Mouse (Mus musculus): Measurements from ENCODE around the gene Gaa.

DNA sequence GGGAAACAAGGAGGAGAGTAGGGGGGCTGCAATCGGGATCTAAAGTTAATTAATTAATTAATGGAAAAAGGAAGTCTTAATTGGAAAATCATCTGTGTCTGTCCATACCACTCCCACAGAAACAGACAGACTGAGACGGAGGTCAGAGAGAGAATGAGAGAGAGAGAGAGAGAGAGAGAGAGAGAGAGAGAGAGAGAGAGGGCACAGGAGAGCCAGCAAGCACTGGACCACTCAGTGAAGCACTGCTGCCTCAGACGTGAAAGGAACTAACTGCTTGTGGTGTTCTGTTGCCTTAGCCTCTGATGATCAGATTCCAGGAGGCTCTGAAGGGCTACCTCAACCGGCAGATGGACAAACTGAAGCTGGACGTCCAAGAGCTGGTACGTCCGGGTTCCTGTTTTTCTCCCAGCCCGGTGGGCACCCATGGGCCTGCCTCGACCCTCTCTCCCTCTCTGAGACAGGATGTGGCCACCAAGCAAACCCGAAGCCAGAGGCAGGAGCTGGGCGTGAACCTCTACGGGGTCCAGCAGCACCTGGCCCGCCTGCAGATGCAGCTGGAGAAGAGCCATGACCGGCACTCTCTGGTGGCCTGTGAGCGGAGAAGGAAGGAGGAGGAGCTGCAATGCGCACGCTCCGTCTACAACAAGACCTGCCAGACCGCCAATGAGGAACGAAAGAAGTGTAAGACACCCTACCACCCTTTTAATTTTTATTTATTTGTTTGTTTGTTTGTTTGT lies 30.0 kb upstream of the Gaa start:
- TF ChIP-seq CTCF (conservative IDR thresholded peaks at IDR 0.05; ENCODE audit: low read length) = no peak
- no peak for TF ChIP-seq POU5F1 (IDR thresholded peaks at IDR 0.05; ENCODE audit: borderline replicate concordance, low read length)

All from E14TG2a.4 (cell line).